ENCODE assay signal across 9 mouse cellular contexts in genomic region chr16:57092460-57092859, GRCm38 (mm10). TPM values are rescaled to one million over a fixed set of nuclear protein-coding genes. Genes with fewer than 3 reads are reported as not detected.
DNase-seq lines count a peak whose midpoint lies in the region; ATAC-seq lines count a peak whose summit lies in the region.
"Had no signal": no experiment of that assay in that cellular context is flagged by ENCODE, and none has a peak within 500 bp of the region (broad histone marks: within the 10 kb centered on the region; RNA-seq: fewer than 3 reads in every experiment).

No protein-coding gene starts in this region.

- 47% methylated on average over 4 of the region's 4 CpGs for WGBS in forebrain, embryonic 15.5 days
- 50% methylated on average over 4 of the region's 4 CpGs for WGBS in neural tube, embryonic 11.5 days

- H3K27ac ChIP-seq in forebrain, embryonic 15.5 days (replicated peaks), result no peak overlapping the region
- no peak overlapping the region for H3K27ac ChIP-seq in neural tube, embryonic 11.5 days (ENCODE audit: low read depth, low read length)
- H3K27ac ChIP-seq: heart, embryonic 13.5 days had no signal

- intact Hi-C loops in left cerebral cortex, postnatal 4 days (cut with DNase I), result loop anchor here (5.0 kb wide), 1 partner anchor 320 kb away; no protein-coding TSS in a partner anchor

- no peaks in the 10 kb centered on the region for H3K27me3 ChIP-seq in forebrain, embryonic 15.5 days
- H3K27me3 ChIP-seq in neural tube, embryonic 11.5 days (ENCODE audit: control insufficient read depth, insufficient read depth, low read length), result no peaks in the 10 kb centered on the region
- H3K27me3 ChIP-seq: heart, embryonic 13.5 days had no signal

- H3K9ac ChIP-seq in forebrain, embryonic 15.5 days (replicated peaks), result no peak overlapping the region
- H3K9ac ChIP-seq in neural tube, embryonic 11.5 days (ENCODE audit: low read length), result no peak overlapping the region
- H3K9ac ChIP-seq: heart, embryonic 13.5 days had no signal

- peak; percentile 89 for ATAC-seq in forebrain, embryonic 15.5 days (replicated peaks)
- peak; percentile 65; the same call in 1 of the 2 replicates for ATAC-seq in neural tube, embryonic 11.5 days (ENCODE audit: insufficient read depth, low FRiP score, low TSS enrichment)

- no peaks in the 10 kb centered on the region for H3K4me1 ChIP-seq in forebrain, embryonic 15.5 days
- no peaks in the 10 kb centered on the region for H3K4me1 ChIP-seq in neural tube, embryonic 11.5 days (ENCODE audit: control insufficient read depth, insufficient read depth, low read length)
- H3K4me1 ChIP-seq: heart, embryonic 13.5 days had no signal

- H3K36me3 ChIP-seq in forebrain, embryonic 15.5 days, result no peaks in the 10 kb centered on the region
- H3K36me3 ChIP-seq in neural tube, embryonic 11.5 days (ENCODE audit: control insufficient read depth, insufficient read depth, low read length), result no peaks in the 10 kb centered on the region
- H3K36me3 ChIP-seq: heart, embryonic 13.5 days had no signal

- DNase-seq in urinary bladder, postnatal 36 days (ENCODE audit: low spot score in 2 of 2), result peak; percentile 11 to 26
- no peak for DNase-seq in urinary bladder, postnatal 4 days (ENCODE audit: low spot score in 2 of 2)
- peak; percentile 22 for DNase-seq in brain, embryonic 18.5 days (ENCODE audit: low read depth, low spot score)
- DNase-seq in kidney, adult 11 months, result peak; percentile 9
- peak; percentile 41 for DNase-seq in left cerebral cortex, postnatal 4 days
- DNase-seq in neural tube, embryonic 11.5 days (ENCODE audit: low spot score), result peak; percentile 49
- peak; percentile 48 for DNase-seq in yolk sac, embryonic 10.5 days (ENCODE audit: low spot score)

- H3K4me3 ChIP-seq in forebrain, embryonic 15.5 days, result no peak overlapping the region
- no peak overlapping the region for H3K4me3 ChIP-seq in neural tube, embryonic 11.5 days (ENCODE audit: low read depth, low read length)
- H3K4me3 ChIP-seq: heart, embryonic 13.5 days had no signal

- H3K4me2 ChIP-seq in forebrain, embryonic 15.5 days (replicated peaks), result no peak overlapping the region
- H3K4me2 ChIP-seq in neural tube, embryonic 11.5 days (ENCODE audit: low read depth), result no peak overlapping the region
- H3K4me2 ChIP-seq: heart, embryonic 13.5 days had no signal

- H3K9me3 ChIP-seq in forebrain, embryonic 15.5 days, result no peaks in the 10 kb centered on the region
- no peaks in the 10 kb centered on the region for H3K9me3 ChIP-seq in neural tube, embryonic 11.5 days (ENCODE audit: control insufficient read depth, low read length)
- H3K9me3 ChIP-seq: heart, embryonic 13.5 days had no signal

RNA-seq across cellular contexts. Expression of gene Tmem45a2, which starts 21.3 kb away (rescaled TPM):
- polyA plus RNA-seq in forebrain, embryonic 15.5 days (2015; fragmentation: Nextera tagmentation; extraction: Ambion mirVana), result not detected in 2 replicates
- not detected for total RNA-seq in left cerebral cortex, postnatal 4 days (2021)
- not detected in 2 replicates for polyA plus RNA-seq in neural tube, embryonic 11.5 days (2014; fragmentation: Nextera tagmentation; extraction: Ambion mirVana)

RNA-seq across cellular contexts. Expression of gene Tomm70a, which starts 29.0 kb away (rescaled TPM):
- 54.3 and 55.9 TPM in 2 replicates for polyA plus RNA-seq in forebrain, embryonic 15.5 days (2015; fragmentation: Nextera tagmentation; extraction: Ambion mirVana)
- total RNA-seq in left cerebral cortex, postnatal 4 days (2021), result 100 to 1,000 TPM; 112 to 113 TPM
- 74.6 and 74.8 TPM in 2 replicates for polyA plus RNA-seq in neural tube, embryonic 11.5 days (2014; fragmentation: Nextera tagmentation; extraction: Ambion mirVana)

Comparison
In these comparisons a context has a peak if more than half of its experiments do, and no peak if none do; other contexts are left out.
1. DNase-seq: peak in urinary bladder, postnatal 36 days (2 of 2), brain, embryonic 18.5 days (single experiment), kidney, adult 11 months (single experiment), left cerebral cortex, postnatal 4 days (single experiment), neural tube, embryonic 11.5 days (single experiment) and yolk sac, embryonic 10.5 days (single experiment); none in urinary bladder, postnatal 4 days (0 of 2).